Mouse (Mus musculus) kidney, adult 9 months (tissue): ENCODE results near the gene Celsr1.

Experiments used
- DNase-seq: peaks from one replicate; pipeline ENCODE4 v3.0.0; 2022

The Celsr1 gene

GRCm38 (mm10) chr15:86034021-86034523 is 495 bp upstream of the Celsr1 start:
- DNase-seq = peak; percentile 69

- DNase-seq = peak; percentile 70
Measured at GRCm38 (mm10) chr15:86032811-86033190, 776 bp downstream of the Celsr1 start.

- peak; percentile 27 for DNase-seq
Measured at GRCm38 (mm10) chr15:86029981-86030380, 3.6 kb downstream of the Celsr1 start.

GRCm38 (mm10) chr15:86027871-86028270 is 5.7 kb downstream of the Celsr1 start:
- DNase-seq = no peak

GRCm38 (mm10) chr15:86021971-86022370 is 11.6 kb downstream of the Celsr1 start:
- no peak for DNase-seq

- no peak for DNase-seq
Measured at GRCm38 (mm10) chr15:86021301-86021700, 12.3 kb downstream of the Celsr1 start.

GRCm38 (mm10) chr15:86020008-86020407 is 13.6 kb downstream of the Celsr1 start:
- no peak for DNase-seq

GRCm38 (mm10) chr15:86018753-86019512 is 14.6 kb downstream of the Celsr1 start:
- no peak for DNase-seq

- no peak for DNase-seq
Measured at GRCm38 (mm10) chr15:86017336-86017735, 16.2 kb downstream of the Celsr1 start.

- no peak for DNase-seq
Measured at GRCm38 (mm10) chr15:86015860-86016541, 17.6 kb downstream of the Celsr1 start.

- no peak for DNase-seq
Measured at GRCm38 (mm10) chr15:86015026-86015425, 18.6 kb downstream of the Celsr1 start.

GRCm38 (mm10) chr15:86013656-86014055 is 19.9 kb downstream of the Celsr1 start:
- DNase-seq = no peak

- DNase-seq = no peak
Measured at GRCm38 (mm10) chr15:86013130-86013529, 20.4 kb downstream of the Celsr1 start.

GRCm38 (mm10) chr15:86007690-86008121 is 25.9 kb downstream of the Celsr1 start:
- DNase-seq = peak; percentile 33

- no peak for DNase-seq
Measured at GRCm38 (mm10) chr15:86005691-86006525, 27.7 kb downstream of the Celsr1 start.

GRCm38 (mm10) chr15:86004048-86004447 is 29.5 kb downstream of the Celsr1 start:
- DNase-seq = no peak

GRCm38 (mm10) chr15:86000706-86001292 is 32.8 kb downstream of the Celsr1 start:
- peak; percentile 35 for DNase-seq

- DNase-seq = no peak
Measured at GRCm38 (mm10) chr15:85998525-85999230, 34.9 kb downstream of the Celsr1 start.

GRCm38 (mm10) chr15:85996031-85996765 is 37.4 kb downstream of the Celsr1 start:
- DNase-seq = peak; percentile 50

GRCm38 (mm10) chr15:85994906-85995608 is 38.5 kb downstream of the Celsr1 start:
- DNase-seq = no peak
